Mouse (Mus musculus): ENCODE data around the gene E330009J07Rik.
A peak's percentile ranks its signal among the peaks of the same experiment; 100 is the strongest.

The E330009J07Rik gene

GRCm38 (mm10) chr6:40436047-40436483 is at the start of gene E330009J07Rik:
E330009J07Rik (minus strand) TSS chr6:40436135.
- DNase-seq = peak; percentile 86

DNA sequence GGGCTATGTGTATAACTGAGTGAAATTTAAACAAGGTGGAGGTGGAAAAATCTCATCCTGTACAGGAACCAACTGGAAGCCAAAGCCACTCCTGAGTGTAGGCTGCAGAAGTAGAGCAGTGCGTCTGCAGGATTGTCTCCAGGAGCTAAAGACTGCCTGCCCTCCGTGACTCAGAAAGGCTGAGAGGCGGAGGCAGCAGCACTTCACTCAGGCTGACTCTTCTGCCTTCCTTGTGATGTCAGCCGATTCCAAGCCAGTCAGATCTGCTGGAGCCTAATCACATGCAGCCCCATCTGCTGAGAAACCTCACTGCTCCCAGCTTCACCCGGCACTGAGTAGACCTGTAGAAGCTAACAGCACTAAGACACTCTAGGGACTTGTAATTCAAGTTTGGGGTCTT is 46.4 kb upstream of the E330009J07Rik start:
- DNase-seq = no peak

DNA sequence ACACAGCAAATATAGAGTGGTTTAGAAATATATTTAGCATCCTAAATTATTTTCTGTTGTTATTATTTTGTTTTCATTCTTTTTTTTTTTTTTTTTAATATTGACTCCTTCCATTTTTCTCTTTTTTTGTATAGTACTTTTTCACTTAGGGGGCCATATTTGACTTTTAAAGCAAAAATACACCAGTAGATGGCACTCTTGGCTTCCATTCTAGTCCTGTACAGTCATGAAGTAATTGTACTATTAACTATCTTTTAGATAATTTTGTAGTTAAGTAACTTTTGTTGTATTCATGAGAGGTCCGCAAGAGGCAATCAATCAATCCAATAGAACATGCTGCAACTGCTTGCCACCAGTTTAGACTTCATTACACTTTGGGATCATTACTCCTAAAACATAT is 43.8 kb upstream of the E330009J07Rik start:
- DNase-seq = no peak

DNA sequence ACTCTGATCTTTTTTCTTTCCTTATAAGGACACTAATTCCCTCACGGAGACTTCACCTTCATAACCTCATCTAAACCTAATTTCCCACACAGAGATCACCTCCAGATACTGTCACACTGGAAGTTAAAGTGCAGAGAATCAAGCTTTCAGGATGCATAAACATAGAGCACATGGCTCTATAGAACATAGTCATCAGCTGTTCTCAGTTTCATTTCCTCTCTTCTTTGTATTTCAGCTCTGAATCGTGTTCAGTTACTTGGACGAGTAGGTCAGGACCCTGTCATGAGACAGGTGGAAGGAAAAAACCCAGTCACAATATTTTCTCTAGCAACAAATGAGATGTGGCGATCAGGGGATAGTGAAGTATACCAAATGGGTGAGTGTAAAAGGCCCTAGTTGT is 40.2 kb upstream of the E330009J07Rik start:
- DNase-seq = no peak

DNA sequence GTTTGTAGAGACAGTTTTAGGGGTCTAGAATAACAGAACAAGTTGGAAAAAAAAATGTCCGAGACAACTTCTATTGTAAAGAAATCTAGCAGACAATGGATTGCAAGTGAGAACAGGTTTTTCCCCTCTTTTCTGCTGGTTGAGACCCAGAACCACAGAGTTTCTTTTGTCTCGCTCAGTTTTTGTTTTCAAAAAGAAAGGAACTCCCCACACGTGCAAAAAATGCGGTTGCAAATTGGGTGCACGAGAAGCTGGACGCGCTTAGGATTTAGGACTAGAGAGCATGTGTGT is 35.7 kb upstream of the E330009J07Rik start:
- DNase-seq = no peak

DNA sequence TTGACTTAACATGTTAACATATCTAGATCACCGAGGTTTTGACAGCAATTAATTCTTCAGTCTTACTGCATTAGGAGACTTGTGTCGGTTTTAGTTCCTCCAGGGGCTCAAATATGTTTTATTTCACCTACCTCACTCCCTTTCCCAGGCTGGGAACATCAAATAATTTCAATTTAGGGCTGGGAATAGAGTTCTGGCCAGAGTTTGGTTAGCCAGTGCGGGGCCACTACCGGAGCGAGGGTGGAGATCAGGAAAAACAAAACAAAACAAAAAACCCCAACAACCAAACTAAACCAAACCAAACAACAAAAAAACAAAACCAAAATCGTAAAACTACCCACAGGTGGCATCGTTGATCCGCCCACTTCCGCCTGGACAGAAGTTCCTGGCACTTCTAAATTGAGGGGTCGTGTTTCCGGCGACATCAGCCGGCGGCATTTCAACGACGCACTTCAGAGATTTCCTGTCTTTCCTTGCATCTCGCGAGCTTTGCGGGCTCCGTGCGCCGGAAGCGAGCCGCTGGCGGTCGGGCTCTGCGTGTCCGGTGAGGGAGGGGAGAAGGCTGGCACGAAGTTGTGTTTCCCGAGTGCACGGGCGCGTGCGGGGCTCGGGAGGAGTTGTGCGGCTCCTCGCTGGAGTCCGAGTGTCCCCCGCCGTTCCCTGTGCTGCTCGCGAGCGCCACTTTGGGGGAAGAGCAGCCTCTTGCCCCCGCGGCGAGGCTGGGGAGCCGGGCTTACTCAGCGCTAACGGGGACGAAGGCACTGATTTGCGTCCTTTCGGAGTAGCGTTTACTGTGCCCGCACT is 35.2 kb upstream of the E330009J07Rik start, which contains the start of gene Ssbp1:
TSS of gene Ssbp1 (plus strand) at position 437 of the 804 bp plus-strand sequence.
- peak; percentile 93 for DNase-seq

- DNase-seq = peak; percentile 8
These were observed 29.8 kb upstream of the E330009J07Rik start for GRCm38 (mm10) chr6:40465710-40466109.

DNA sequence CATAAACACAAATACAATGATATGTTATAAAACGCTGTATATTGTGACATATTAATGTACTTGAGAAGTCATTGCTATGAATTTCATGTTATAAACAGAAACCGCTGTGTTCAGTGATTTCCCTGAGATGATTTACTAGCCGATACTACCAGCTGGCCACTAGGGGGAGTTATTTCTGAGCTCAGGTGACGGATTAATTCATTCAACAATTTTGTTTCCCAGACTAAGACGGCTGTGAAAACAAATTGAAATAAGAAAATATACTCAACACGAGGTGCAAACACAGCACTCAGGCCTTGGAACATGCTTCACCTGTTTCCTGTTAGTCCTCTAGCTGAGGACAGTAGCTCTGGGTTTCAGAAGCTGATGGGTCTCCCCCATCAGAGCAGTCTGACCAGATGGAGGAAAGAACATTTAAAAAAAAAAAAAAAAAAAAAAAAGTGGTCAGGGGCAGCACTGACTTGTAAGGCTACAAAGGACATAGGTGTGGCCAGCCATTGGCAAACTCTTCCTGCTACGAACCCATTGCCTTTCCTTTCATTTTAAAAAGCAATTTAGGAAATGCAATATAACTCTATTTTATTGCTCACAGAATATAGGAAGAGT is 18.6 kb upstream of the E330009J07Rik start:
- no peak for DNase-seq

GRCm38 (mm10) chr6:40448626-40449025 is 12.7 kb upstream of the E330009J07Rik start:
- DNase-seq = no peak

- DNase-seq = no peak
These were observed 7.5 kb upstream of the E330009J07Rik start for GRCm38 (mm10) chr6:40443281-40443928.

- DNase-seq = peak; percentile 20
These were observed 5.8 kb upstream of the E330009J07Rik start for GRCm38 (mm10) chr6:40441755-40442154.

GRCm38 (mm10) chr6:40441276-40441675 is 5.3 kb upstream of the E330009J07Rik start:
- no peak for DNase-seq

- DNase-seq = peak; percentile 45
These were observed 3.8 kb upstream of the E330009J07Rik start for GRCm38 (mm10) chr6:40439731-40440130.

DNA sequence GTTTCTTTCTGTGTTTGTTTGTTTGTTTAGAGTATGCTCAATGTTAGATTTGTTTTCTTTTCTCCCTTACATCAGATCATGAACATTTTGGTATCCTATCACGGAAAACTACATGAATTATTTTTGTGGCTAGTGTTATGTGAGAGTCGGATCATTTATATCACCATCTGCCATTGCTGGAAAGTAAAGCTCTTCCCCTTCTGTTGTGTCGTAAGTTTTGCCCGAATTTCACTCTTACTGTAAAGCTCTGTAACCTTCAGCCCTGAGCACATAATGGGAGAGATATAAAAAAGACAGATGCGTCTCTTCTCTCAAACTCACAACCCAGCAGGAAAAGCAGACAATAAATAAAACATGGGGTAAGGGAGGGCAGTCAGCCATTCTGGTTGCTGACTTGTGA is 3.0 kb upstream of the E330009J07Rik start, which contains the start of gene Wee2:
TSS of gene Wee2 (plus strand) at position 153 of the 400 bp plus-strand sequence.
- DNase-seq = no peak

DNA sequence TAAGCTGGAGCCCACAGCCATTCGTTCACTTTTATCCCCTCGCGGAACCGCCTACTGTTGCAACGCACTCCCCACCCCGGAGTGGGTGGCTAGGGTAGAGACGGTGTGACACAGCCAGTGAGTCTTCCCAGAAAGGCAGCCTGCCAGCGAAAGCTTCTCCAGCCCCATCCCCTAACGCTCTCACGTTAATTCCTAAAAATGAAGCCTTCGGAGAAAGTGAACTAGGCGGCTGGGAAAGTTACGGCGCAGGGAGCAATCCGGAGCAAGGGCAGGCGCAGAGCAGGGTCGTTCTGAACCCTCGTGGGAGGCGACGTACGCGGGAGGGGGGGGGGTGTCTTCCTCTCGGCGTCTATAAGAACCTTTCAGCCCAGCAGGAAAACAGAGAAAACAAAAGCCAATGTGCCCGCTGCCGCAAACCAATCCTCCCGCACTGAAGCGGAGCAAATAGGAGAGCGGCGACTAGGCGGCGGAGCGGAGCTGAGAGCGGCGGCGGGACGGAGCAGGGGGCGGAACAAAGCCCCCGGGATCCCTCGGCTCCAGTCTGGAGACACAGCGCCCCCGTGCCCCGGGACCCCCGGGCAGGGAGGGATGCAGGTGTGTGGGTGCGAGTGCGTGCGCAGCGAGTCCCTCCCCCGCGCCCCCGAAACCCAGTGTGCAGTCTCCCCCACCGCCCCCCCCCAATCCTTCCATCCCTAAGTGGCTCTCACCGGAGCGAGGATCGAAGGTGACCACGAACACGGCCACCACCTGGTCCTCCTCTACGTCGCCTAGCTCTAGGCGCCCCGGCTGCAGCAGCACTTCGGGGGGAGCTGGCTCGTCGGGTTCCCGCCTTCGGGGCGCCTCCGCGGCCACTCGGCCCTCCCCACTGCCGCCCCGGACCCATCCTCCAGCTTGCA is 536 bp downstream of the E330009J07Rik start:
- peak; percentile 71 for DNase-seq

DNA sequence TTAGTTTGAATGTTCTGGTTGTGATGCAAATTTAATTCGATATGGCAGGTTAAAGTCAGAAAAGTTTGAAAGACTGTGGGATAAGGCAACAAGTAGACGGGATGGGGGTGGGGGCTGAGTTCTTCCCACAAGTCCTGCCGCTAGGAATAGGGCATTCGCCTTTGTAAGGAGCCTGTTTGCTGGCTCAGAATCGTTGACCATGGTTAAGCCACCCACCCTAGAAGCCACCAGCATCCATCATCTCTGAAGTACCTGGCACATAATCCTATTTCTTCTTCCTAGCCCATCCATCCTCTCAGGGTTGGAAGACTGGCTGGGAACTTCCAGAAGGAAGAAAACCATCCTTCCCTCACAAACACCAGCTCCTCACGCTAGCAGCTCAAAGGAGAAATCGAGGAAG is 1.2 kb downstream of the E330009J07Rik start:
- DNase-seq = no peak

GRCm38 (mm10) chr6:40432346-40433275 is 3.3 kb downstream of the E330009J07Rik start:
- no peak for DNase-seq

DNA sequence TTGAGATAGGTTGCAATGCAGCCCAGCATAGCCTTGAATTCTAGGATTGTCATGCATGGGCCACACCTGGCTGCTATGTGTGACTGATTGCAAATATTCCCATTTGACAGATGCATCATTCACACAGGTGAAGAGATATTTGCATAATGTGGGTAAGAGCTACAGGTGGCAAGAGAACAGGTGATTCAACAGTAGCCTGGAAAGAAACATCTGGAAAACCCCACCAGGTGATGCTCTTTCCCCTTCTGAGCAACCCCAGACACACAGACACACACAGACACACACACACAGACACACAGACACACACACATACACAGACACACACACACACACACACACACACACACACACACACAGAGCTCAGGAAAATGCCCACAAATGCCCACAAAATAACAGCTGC is 4.1 kb downstream of the E330009J07Rik start:
- no peak for DNase-seq

- DNase-seq = no peak
These were observed 4.6 kb downstream of the E330009J07Rik start for GRCm38 (mm10) chr6:40431356-40431755.

GRCm38 (mm10) chr6:40430878-40431277 is 5.1 kb downstream of the E330009J07Rik start:
- DNase-seq = no peak

- no peak for DNase-seq
These were observed 5.7 kb downstream of the E330009J07Rik start for GRCm38 (mm10) chr6:40430251-40430650.

DNA sequence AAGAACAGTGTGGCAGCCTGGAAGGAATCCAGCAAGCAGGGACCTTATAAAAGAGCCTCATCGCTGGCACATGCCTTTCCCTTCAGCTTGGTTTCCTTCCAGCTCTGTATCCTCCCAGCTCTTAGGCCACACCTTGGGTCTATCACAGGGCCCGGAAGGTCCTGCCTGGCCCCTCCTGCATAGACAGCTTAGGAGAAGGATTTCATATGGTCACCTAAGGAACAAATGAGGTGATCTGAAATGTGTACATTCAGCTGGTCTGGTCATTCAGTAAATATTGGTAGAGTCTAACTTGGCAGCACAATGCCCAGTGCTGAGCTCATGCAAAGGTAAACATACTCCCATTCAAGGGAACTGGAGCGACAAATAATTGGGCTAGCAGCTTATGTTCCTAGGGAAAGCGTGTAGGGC is 6.4 kb downstream of the E330009J07Rik start:
- DNase-seq = no peak

Data from thymus, postnatal 25 days (tissue).